Mouse (Mus musculus) retina, adult 2 months (tissue): ENCODE measurements around the gene Fezf1.

Experiments
- DNase-seq: peaks from one replicate; pipeline ENCODE4 v3.0.0-alpha.2; 2012; ENCODE audit warnings: low read depth, low spot score

Fezf1 gene

DNA sequence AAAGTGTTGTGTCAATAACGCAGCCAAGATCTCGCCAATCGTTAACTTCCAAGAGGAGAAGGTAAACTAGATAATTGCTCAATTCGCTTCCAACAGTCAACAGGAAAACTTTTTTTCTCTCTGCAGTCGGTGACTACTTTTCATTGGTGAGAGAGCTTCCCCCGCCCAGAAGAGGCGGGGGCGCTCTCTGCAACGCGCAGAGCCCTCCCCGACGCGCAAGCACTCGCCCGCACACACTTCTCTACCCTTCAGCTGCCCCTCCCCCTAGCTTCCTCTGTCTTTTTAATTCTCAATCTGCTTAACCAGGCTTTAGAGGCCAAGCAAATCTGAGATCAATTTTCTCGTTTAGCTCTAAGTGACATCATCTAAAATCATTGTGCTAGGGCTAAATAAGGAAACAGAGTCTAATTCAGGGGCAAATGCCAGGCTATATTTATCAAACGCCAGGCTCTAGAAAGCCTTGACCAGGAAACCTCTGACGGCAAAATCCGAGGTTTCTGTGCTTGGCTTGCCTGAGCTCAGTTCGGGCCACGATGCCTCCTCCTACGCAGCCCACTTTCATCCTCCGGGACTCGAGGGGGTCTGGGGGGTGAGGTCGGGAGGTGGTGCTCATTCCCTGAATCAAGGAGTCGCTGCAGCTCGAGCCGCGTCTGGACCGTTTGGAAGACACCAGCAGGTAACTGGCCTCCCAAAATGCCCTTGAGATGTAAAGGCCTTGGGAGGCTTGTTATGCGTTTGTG, at the start of gene Fezf1:
TSS of gene Fezf1 (minus strand) at position 50 of the 740 bp plus-strand sequence.
- DNase-seq = no peak

DNA sequence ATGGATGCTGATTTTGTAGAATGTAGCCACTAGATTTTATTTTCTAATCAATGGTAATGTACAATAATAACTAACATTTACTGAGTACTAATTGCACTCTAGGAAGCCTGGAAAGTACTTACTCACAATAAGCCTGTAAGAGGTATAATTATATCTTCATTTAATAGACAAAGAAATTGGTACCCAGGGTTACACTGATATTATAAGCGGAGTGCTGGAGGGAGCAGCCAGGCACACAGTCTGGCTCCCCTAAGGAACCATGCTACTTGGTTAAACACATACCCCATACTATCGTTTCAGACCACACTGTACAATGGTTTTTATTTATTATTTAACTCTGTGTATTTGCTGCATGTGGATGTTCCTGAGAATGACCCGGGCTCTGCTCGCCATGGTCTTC, 46.5 kb upstream of the Fezf1 start:
- no peak for DNase-seq

DNA sequence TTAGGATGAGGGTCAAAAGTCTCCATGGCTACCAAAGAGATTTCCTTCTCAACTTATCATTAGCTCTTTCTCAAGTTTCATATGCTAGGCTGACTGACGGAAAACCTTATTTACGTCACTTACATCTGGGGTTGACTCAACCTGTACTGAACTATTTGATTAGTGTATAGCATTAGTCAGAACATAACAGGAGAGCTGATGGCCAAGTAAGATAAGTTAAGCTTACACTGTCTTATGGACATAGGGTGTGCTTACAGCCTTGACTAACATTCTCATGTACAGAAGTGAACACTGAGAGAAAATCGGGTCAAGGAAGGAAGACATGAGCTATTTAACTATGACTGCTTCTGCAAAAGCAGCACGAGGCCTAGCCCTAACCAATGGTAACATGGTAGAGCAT, 40.6 kb upstream of the Fezf1 start:
- no peak for DNase-seq

DNA sequence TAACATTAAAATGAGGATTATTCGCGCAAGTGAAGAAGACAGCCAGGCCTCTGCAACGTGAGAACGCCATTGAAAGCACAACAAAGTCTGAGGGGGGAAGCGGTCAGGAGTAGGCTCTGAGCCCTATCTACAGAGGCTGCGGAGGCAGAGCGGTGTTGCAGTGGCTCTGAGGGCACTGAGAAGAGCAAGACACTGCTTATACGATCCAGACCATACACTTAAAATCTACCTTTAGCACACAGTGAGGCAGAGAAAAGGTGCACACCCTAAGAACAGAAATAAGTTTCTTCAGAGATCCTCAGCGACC, 33.3 kb upstream of the Fezf1 start:
- no peak for DNase-seq

DNA sequence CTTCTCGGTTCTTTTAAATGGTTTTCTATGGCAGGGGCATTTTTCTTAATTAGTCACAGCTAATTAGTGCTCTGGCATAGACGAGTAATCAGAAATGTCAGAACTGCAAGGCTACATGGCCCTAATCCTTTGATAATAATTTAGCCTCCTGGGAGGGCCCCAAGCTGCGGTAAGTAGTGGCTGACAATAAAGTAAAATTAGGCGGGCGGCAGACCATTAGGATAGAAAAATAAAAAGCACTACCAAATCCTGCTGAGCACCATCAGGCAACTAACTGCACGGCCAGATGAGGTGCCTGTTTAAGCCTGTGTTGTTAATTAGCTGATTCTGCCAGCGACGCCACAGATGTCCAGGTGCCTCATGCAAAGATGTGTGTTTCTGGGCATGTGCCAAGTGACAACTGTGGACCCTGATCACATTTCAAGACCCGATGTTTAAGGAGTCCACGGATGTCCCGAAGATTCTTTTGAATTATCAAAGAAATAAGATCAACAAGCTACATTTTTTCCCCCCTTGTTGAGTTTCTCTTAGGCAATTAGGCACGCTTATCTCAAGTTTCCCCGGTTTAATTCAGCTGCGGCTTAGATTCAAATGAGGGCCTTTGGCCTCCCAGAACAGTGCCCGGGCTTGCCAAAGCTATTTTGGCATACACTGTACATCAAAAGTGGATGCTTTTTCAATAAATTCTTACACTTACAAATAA, 32.8 kb upstream of the Fezf1 start:
- no peak for DNase-seq

DNA sequence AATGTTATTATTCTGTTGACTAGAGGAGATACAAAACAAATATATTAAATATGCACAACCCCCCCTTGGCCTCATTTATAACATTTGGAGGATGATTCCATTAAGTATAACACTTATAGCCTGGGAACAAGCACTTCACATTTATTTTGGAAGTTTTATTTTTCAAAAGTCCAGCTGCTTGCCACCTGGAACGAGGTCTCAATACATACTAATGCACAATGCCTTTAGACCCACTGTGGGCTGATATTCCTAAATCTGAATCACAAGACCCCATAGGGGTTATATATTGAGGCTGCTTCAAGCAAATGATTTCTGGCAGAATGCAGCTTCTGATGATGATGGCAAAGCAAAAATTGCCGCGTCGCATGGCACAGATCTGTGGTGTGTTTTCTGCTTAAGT, 25.3 kb upstream of the Fezf1 start:
- DNase-seq = no peak

DNA sequence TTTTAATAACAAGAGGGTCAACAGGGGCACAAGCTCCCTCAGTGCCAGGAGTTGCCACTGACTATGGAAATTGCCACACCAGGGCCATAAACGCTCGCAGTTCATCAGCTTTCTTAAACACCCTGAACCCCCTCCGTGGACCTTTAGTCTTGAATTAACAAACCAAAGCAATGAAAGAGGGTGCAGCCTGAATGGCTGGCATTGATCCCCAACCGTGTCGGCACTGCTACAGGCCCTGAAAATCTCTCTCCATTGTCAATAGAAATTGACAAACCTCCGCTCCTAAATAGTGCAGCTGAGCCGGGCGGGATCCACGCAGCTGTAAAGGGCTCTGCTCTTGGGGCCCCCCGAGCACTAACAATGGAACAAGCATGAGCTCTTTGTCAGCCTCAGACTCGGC, 24.8 kb upstream of the Fezf1 start:
- no peak for DNase-seq

DNA sequence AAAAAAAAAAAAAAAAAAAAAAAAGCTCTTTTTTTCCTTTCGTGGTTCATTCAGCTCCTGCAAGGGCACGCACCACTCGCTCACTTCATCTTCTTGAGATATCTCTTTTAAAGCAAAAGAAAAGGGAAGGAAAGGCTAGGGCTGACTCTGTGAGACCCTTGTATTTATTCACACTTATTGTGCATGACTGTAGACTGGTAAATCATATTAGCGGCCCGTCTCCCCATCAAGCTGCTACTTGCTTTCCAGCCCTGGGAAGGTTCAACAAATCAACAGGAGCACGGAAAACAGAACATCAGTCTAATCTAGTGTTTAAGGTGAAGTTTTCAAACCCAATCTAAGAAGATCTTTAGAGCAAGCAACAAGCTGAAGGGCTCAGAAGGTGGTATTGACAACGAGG, 24.4 kb upstream of the Fezf1 start:
- DNase-seq = no peak

DNA sequence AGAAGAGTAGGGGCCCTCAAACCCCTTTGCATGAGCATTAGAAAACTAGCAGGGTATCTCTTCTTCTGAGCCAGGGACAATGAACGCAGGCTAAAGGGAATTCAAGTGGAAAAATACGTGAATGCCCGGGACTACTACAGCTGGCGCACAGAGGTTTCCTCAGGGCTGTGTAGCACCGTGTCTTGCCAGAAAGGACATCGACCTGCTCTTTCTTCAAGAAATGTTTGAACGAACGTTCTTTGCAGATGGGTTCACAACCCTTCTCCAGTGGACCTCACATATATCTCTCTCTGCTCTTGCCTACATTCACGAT, 12.5 kb upstream of the Fezf1 start:
- no peak for DNase-seq

DNA sequence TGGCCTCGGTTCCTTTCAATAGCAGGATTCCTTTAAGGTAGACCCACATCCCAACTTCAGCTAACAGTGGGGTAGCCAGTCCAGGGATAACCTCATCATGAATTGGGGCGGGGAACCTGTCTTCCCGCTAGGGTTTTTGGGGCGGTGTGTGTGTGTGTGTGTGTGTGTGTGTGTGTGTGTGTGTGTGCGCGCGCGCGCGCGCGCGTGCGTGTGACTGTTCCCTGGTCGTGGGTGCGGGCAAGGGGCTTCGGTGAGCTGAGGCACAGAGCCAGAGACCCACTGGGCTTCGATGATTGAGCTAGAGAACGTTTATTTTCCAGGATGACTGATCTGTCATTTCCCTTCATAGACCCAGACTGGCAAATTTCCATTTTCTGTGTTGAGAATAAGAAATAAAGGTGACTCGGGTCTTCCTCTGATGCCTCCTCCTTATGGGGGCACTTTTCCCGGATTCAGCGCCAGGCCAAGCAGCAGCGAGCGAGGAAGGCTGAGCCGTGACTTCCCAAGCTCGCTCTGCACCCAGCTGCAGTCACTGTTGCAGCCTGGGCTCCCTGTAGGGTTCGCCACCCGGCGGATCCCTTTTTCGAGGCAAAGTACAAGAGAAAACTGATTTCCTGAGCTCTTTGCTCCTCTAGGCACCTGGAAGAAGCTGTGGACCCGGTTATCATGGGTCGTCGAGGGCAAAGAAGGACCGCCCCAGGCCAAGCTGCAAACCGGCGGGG, 12.0 kb upstream of the Fezf1 start:
- DNase-seq = no peak

DNA sequence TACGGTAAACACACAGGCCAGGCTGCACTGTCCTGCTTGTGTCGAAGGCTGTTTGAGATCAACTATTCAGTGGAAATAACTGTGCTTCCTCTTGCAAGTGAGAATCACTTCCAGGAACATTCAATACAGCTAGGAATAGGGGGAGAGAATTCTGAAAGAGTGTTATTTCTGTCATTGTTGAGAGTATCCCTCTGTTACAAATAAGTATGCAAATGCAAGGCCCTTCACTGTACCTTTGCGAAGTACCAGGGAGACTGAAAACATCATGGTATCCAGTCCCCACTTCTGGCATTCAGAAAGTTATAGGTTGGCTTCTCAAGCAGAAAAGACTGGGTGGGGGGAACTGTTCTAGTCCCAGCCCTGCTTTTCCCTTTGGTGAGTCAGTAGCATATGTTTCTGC, 9.8 kb upstream of the Fezf1 start:
- DNase-seq = no peak

DNA sequence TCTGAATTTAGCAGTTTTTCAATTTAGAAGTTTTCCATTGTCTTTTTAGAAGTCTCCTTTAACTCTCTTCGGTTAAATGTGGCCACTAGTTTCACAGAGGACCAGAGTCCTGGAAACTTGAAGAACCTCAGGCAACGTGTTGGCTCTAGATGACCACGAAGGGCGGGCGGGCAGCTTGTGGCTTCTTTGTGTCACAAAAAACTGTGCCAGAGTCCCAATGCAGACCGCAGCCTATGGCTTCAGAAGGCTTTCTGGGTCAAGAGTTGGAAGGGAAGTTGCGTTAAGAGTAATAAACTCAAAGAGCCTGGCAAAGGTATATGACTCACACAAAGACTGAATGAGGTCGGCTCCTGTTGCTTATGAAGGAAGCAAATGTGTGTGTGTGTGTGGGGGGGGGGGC, 7.0 kb upstream of the Fezf1 start:
- DNase-seq = no peak

DNA sequence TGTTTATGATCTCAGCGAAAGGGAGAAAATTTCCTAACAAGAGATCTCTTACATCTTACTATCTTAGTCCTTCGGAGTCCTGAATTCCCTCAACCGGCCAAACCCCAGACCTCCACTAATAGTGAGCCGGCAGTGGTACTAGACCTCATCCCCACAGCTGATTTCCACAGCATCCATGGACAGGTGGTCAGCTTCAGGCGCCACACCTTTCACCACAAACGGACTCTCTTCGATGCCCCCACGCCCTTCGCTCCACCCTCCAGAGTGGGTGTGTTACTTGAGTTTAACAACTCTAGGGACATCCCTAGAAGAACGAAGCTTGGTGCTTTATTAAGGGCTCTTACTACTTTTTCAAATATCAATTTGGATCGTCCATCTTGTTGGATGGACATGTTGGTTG, 6.5 kb upstream of the Fezf1 start:
- DNase-seq = no peak

DNA sequence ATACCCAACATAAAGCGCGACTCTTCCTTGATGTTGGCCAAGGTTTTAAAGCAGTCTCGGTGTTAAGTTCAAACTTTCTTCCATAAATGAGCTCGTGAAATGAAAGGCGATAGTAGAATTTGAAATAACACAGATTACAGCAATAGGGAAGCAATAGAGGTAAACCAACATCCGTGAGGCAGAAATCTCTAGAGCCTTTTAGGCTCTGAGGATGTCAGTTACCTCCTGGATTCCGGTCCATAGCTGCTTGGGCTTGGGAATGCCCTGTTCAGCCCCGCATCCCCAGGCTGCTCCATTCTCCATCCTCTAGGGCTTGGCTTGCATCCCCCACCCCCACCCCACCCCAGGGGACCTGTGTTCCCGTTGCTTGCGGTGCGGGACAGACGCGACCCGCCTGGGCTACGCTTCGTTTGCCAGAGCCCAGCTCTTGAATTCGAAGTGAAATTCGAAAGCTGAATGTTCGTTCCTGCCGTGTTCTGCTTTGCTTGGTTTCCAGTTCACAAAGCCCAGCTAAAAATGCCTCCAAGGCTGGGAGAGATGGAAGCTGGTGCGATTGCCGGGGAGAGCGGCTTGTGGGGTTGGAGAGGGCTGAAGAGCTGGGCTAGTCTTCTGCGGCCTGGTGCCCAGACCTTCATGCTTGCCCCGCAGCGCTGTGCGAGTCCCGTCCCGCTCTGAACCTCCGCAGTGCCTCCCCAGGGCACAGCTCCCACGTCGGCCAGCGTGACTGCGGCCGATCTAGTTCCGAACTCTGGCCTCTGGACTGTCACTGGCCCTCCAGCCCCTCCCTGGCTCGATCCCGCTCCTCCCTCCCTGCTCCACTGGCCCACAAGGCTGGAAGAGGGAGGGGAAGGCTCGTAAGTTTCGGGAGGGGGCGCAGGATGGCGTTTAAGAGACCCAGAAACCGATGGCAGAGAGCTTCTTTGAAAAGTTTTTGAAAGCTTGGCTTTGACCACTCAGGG, 5.5 kb upstream of the Fezf1 start:
- DNase-seq = no peak

DNA sequence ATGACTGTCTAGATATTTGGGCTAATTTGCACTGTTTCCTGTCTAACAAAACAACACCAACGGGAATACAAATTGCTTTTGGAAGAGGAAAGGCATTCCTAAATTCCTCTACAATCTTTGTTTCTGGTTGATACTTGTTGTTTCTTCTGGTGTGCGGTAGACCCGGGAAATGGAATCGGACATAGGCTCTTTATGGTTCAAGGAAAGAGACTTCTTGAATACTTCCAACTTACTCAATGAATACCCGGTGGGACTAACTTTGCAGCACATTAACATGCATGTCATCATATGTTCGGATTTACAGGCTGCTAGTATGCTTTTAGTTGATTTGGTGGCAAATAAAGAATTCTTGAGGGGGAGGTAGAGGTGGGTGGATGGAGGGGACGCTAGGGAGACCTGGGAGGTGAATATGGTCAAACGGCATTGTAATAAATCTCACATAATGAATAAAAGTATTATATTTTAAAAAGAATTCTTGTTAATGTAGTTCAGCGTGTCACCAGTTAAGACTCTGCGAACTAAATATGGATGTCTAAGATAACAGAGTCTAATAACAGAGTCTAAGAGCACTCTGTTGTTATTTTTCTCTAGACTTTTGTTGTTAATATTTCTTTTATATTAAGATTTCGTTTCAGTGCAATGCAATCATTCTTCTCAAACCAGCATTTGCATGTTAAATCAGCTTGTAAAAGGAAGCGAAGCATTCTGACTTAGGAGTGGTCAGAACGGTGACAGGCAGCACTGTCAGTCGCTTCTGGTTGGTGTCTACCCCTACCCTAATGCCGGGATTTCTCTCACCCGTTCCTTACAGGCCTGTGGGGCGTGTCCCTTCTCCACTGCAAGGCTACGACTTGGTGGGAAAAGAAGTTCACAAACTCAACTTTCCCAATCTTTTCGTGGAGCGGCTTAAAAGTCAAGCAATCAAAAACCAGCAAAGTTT, 4.3 kb upstream of the Fezf1 start:
- no peak for DNase-seq

DNA sequence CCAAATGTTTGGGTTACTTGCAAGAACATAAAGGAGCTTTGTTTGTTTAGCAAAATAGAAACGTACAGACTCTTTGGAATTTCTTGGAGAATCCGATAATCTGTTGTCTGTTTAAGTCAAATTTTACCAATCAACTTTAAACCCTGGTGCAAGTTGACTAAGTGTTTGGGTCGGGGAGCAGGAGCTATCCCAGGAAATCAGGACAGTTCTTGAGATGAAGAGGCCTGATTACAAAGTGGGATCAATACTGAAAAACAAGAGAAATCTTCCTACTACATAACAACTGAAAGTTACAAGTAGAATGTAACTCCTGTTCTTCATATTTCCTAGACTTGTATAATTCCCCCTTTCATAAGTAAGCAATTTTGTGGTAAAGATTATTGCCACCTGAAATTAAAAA, 3.3 kb upstream of the Fezf1 start:
- no peak for DNase-seq

DNA sequence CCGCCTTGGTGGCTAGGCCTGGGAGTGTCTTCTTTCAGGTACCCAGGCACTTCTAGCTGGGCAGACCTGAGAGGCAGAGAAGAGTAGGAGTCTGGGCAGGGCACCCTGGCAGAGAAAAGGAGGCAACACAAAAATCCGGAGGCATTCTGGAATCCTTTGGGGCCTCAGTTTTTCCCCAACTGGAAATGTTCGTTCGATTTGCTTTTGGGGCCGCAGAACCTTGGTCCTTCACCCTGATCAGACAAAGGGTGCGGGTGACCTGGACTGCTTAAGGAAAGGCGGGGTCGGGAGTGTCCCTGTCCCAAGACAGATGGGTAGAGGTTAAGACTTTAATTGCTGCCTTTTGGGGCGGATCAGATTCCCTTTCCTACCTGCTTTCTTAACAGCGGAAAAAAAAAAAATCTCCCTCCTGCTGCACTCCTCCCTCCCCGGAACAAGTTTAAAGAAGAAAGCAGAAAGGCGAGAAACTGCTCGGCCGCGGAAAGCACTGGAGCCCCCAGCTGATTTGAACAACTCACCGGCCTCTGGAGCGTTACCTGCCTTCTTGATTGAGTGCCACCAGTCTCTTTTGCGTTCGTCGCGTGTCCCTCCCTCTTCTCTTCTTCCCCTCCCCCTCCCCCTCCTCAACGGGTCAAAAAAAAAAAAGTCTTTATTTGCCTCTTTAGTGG, 2.3 kb upstream of the Fezf1 start:
- DNase-seq = no peak

DNA sequence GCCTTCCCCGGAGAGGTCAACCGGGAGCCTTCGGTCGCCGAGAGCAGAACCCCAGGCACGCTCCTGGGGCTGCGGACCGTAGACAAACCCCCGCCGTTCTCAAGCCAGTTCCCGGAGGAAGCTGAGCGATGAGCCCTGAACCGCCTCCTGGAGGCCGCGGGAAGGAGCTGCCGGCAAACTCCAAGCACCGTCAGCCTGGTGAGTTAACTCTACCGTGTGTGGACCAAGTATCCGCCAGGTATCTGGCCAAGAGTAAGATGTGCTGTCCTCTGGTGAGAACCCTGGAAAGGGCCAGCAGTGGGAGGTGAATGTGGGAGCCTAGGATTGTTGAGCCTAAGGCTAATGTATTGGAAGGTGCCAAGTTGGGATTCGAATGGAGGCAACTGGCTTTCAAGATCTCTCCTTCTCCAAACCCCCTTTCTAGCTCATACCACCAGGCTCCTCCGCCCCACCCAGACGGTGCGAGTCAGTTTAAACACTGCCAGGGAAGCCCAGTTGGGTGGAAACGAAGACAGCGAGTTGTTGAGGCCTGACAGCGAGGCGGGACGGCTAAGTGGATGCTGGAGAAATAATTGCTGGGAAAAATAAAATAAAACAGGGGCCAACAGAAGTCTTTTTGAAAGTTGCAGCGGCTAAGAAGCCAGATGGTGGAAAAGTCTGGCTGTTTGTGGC, 1.6 kb upstream of the Fezf1 start:
- no peak for DNase-seq

DNA sequence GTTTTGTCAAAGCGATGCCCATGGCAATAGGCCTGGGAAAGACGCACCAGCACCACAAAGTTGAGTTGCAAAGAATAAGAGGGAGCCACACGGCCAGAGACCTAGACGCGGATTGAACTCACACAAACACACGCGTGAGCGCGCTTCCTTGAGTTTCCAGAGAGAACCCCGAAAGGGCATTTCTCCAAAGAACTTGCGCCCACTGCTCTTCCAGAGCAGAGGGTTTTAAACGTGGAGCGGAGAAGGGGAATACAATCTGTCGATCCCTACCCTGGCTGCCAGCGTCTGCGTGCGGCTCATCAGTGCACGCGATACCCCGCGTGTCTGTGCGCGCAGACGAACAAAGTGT, 865 bp upstream of the Fezf1 start:
- DNase-seq = no peak
